Mouse (Mus musculus) heart, postnatal 0 days (tissue): ENCODE measurements around the gene Cd5.

Experiments used
- CTCF ChIP-seq: IDR thresholded peaks from 2 replicates; pipeline ENCODE4 v1.5.1; 2016; ENCODE audit warnings: antibody characterized with exemption, control low read depth, low read depth
- EP300 ChIP-seq: IDR thresholded peaks from 2 replicates; pipeline ENCODE4 v1.6.1; 2016; ENCODE audit warnings: antibody characterized with exemption, low read depth

DNA sequence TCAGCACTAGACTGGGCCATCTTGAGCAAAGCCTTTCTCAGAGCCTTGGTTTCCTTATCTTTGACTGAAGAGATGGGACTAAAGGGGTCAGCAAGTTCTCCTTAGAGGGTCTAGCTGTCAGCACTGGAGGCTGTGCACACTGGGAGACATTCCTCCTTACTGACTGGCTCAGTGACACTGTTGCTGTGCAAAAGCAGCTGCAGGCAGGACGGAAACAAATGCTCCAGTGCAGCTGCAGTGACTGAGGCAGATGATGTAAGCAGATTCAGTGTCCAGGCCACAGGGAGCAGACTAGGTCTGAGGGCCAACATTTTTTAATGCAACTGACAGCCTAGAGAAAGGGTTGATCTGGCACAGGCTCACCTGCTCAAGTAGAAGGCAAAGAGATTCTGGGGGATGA lies 65.5 kb downstream of the Cd5 start:
- no peak for TF ChIP-seq CTCF
- TF ChIP-seq EP300 = no peak
